Mouse (Mus musculus) left cerebral cortex, adult 11 months (tissue): Measurements from ENCODE around the gene Plch2.
A peak's percentile ranks its signal among the peaks of the same experiment; 100 is the strongest.
"Not testable (repeated sequence)": the region's sequence is repeated elsewhere in the genome, so short reads cannot be mapped to it uniquely, and the experiment has no call there.

Source experiments
- DNase-seq: peaks from one replicate; pipeline ENCODE4 v3.0.0; 2022; ENCODE audit warnings: low spot score

Gene Plch2

GRCm38 (mm10) chr4:155056724-155057123 is at the start of gene Plch2:
Gene Plch2 (minus strand): TSS chr4:155056784.
- DNase-seq, result no peak

DNA sequence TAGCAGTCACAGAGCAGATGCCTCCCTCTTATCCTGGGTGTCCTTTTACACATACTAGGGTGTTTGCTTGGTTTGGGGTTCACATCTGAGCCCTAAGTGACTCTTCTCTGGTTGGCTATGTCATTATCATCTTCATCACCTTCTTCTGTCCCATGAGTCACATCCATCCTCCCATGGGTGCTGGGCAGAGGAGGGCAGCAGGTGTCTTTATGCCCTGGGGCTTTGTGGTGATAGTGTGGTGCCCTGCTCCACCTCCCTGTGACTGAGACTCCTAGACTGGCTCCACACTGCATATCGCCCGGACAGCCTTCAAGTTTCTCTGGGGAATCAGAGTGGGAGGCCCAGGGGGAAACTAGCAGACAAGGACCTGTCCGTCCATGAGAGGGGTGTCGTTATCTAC is 42.0 kb upstream of the Plch2 start:
- DNase-seq, result no peak

- no peak for DNase-seq
These were observed 40.9 kb upstream of the Plch2 start for GRCm38 (mm10) chr4:155097452-155097851.

DNA sequence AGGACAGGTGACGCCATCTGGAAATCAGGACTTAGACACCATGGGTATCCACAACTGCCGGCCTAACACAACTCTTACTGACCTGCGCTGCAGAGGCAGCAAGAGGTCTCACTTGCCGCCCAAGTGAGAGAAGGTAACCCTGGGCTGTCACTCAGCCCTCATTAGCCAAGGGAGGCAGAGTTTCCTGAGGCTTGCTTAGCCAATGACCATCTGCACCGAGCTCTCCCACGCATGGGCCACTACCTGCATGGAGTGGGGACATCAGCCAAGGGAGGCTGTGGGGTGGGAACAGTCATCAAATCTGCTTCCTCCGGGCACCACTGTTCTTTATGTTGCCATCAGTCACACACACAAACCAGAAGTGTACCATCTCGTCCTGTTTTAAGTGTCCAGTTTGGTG is 39.4 kb upstream of the Plch2 start:
- DNase-seq, result no peak

- DNase-seq, result peak; percentile 84
These were observed 38.8 kb upstream of the Plch2 start for GRCm38 (mm10) chr4:155095238-155095900.

DNA sequence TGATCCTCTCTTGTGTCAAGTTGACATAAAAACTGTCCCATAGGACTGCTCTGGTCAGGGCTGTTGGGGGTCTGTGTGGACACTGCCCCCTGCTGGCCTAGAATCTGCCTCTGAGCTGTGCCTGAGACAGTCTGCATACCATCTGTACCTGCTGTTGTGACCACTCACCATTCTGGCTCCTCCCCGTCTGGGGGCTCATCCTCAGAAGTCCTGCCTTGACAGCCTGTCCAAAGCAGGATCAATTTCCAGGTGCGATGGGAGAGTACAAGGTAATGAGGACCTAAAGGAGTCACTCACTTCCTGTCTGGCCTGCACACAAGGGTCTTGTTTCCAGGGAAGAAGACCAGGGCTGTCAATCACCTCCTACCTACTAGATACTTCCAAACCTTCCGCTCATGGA is 38.0 kb upstream of the Plch2 start:
- no peak for DNase-seq

DNA sequence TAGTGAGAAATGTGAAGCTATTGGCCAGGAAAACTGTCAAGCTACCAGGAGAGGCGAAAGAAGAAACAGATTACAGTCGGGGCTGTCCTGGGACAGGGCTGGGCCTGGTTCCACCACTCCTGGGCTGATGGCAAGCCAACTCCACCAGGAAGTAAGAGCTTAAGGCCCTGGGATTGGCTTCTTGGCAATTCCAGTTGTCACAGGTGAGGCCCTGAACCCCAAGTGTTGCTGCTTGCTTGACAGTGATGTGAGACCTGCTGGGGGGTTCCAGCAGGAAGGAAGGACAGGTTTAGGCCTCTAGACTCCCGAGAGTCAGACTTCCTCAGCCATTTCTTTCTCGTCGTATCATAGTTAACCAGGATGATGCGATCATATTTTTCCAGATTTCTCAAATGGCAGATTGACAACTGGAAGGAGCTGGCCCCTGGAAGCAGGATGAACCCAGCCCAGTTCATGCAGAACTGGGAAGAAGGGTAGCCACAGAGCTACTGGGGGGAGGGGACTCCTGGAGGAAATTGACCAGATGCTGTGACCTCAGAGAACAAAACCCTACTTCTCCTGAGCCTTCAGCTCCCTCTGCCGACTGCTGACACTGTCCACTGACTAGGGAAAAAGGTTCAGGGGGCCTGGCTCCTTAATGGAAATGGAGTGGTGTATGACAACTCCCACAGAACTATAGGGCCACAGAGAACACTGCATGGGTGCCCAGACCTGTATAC is 37.0 kb upstream of the Plch2 start:
- DNase-seq, result no peak

- no peak for DNase-seq
These were observed 36.3 kb upstream of the Plch2 start for GRCm38 (mm10) chr4:155092718-155093430.

- DNase-seq, result no peak
These were observed 34.3 kb upstream of the Plch2 start for GRCm38 (mm10) chr4:155090688-155091449.

- DNase-seq, result no peak
These were observed 33.6 kb upstream of the Plch2 start for GRCm38 (mm10) chr4:155090147-155090546.

GRCm38 (mm10) chr4:155089241-155089640 is 32.7 kb upstream of the Plch2 start:
- DNase-seq, result no peak

DNA sequence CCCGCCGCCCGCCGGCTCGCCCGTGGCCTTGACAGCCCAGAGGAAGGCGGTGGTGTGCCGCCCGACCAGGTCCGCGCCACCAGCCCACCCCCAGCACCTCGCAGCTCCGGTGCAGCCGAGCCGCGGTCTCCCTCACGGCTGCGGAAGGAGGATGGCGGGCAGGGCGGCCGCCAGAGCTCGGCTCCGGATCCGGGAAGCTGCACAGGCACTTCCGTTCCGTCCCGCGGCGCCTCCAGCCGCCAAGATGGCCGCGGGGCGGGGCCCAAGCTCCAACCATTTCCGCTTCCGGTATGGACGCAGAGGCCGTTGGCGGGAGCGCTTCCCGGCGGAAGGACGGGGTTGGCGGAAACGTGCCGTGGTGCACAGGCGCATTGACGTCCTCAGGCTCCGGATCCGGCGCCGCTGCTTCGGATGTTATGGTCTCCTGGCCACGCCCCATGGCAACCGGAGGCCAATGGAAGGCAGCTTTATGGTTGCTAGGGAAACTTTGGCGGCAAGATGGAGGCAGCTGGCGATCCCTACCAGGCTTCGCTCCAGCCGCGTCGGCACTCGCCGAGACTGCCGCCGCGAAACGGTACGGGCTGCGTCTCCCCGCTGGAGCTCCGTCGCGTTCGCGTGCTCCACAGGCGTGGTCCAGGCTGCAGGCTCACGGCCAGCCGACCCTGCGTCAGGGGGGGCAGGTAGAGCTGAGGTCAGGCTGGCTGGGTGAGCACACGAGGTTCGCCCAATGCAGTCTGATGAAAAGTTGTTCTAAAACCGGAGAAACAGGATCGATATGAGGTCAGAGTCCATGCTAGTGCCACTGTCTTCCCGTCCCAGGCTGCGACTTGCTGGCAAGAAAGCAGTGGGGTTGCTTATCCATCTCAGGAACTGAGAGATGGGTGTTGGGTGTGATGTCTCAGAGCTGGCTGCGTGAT is 29.8 kb upstream of the Plch2 start, which contains the start of the genes Rer1 and Morn1:
Gene Rer1 (minus strand): TSS at position 275 of the 917 bp plus-strand sequence.
Gene Morn1 (plus strand): TSS at position 470 of the 917 bp plus-strand sequence.
- DNase-seq, result peak; percentile 100

DNA sequence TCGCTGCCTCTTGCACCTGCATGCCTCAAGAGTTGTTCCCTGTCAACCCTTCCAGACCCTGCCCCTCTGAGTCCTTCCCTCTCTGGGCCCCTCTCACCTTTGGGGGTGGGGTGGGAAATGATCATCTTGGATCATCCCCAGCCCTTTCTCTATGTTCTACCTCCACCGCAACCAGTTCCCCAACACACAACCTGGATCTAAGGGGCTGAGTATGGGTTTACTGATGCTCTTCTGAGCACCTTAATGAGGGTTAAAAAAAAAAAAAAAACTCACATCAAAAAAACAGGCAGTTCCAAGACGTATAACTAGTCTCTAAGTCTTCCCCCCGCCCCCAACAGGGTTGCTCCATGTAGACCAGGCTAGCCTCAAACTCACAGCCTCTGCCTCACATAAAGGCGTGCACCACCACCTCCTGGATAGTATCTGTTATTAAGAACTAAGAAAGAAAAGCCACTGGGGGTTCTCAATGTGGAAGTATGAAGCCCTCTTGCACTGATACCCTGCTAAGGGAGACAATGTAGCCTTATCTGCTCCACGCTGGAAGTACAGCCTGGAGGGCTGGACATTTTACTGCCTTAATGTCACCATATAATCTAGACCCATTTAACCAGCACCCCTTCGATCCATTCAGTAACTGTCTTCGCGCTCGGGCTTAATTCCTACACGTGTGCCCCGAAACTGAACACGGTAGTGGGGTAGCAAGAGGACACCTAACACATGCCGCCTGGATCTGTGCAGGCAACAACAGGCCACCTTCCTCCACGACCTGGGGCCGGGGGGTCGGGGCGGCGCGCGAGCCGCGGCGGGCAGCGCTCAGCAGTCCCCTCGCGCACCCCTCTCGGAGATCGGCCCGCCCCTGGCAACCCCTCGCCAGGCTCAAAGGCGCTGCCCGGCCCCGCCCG is 28.9 kb upstream of the Plch2 start:
- DNase-seq, result no peak

DNA sequence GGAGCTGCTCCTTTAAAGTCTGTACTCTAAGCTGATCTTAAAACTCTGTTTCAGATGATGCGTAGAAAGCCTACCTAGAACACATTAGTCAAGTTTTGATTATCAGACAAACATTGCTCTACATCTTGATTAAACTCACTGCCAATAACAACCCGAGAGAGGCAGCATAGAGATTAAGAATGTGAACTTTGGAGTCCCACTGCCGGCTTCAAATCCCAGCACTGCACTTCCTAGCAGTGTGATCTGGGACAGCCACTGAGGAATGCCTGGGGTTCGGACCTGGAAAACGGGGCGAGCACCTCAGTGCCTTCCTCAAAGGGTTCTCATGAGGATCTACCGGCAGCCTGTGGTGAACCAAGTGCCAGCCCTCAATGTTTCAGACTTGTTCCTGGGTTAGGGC is 27.8 kb upstream of the Plch2 start:
- DNase-seq, result no peak

GRCm38 (mm10) chr4:155083553-155083952 is 27.0 kb upstream of the Plch2 start:
- no peak for DNase-seq

GRCm38 (mm10) chr4:155079666-155080065 is 23.1 kb upstream of the Plch2 start:
- DNase-seq, result no peak

- not testable (repeated sequence) for DNase-seq
These were observed 22.2 kb upstream of the Plch2 start for GRCm38 (mm10) chr4:155078808-155079207.

DNA sequence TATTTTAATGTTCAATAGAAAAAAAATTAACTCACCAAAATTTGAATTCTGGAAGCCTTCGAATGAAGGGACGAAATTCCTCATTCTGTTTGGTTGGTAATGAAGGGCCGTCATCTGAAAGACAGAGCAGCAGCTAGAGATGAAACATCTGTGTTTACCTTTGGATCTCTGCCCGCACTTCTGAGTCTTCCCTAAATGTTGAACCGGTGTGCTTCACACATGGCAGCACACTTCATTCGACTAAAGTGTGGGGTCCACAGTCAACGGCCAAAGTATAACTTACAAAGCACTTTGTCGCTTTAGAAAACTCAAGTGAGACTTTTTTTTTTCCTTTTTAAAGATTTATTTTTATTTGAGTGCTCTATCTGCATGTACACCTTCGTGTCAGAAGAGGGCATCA is 20.1 kb upstream of the Plch2 start:
- DNase-seq, result no peak

DNA sequence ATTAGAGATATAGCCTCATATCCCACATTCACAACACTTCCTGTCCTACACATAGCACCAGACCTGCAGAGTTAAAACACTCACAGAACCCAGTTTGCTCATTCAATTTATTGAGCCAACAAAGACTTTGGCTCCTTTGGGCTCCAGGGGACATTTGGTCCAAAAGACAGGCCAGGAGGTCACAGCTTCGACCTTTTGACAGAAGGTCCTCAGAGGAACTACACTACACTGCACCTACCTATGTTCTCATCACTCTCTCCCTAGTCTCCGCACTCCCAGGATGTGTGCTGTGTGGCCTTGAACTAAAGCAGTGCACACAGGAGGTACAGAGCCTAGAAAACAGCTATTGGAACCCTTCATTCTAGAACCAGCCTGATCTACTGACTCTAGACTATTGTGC is 19.2 kb upstream of the Plch2 start:
- no peak for DNase-seq

DNA sequence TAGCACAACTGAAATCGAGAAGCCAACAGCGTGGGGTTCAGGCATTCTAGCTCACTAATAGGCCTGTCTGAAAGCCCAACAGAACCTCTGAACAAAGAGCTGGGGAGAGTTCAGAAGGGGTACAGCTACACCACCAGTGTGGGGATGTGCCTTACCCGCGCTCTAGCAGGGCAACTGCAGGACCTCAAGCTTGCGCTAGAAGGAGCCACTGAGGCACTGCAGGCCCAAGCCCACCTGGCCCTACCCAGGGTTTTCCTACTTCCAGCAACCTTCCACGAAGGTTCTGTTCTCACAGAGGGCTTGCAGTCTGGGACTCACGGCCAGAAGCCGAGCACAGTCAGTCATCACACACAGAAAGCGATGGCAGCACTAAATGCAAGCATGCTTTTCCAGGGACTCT is 18.6 kb upstream of the Plch2 start:
- no peak for DNase-seq
